Mouse (Mus musculus) MEL (cell line): ENCODE data around the gene Ablim2. TPM values are rescaled to one million over a fixed set of nuclear protein-coding genes. Genes with fewer than 3 reads are reported as not detected.

Experiments
- DNase-seq: peaks from one replicate; pipeline ENCODE4 v3.0.0; 2011; ENCODE audit warnings: low read depth, low spot score
- H3K27ac ChIP-seq: 2 replicates; pipeline ENCODE4 v1.5.1; 2012; ENCODE audit warnings: low read depth, mild to moderate bottlenecking, control low read depth, low read length, moderate library complexity; ENCODE audit not compliant: control insufficient read depth
- H3K27me3 ChIP-seq, 2 experiments: fragments of 150-350 bp in 1 of 2; sonication (generic) in 1 of 2; 2 replicates each; pipeline ENCODE4 v1.6.1; 2012; ENCODE audit warnings: low read length in 2 of 2, mild to moderate bottlenecking in 2 of 2, improper control_type of control experiment in 1 of 2, moderate library complexity in 1 of 2; ENCODE audit not compliant: insufficient read depth in 2 of 2, control insufficient read depth in 1 of 2
- H3K36me3 ChIP-seq, 2 experiments: 2 replicates each; pipeline ENCODE4 v1.6.1; 2012 to 2014; ENCODE audit warnings: low read length in 2 of 2, improper control_type of control experiment in 1 of 2, inconsistent platforms in 1 of 2, mild to moderate bottlenecking in 1 of 2; ENCODE audit not compliant: insufficient read depth in 2 of 2, control insufficient read depth in 1 of 2
- H3K4me1 ChIP-seq, 2 experiments: fragments of 150-350 bp in 1 of 2; sonication (generic) in 1 of 2; 2 replicates each; pipeline ENCODE4 v1.6.1; 2012; ENCODE audit warnings: low read length in 2 of 2, improper control_type of control experiment in 1 of 2, mild to moderate bottlenecking in 1 of 2; ENCODE audit not compliant: insufficient read depth in 2 of 2, control insufficient read depth in 1 of 2
- H3K4me3 ChIP-seq, 2 experiments: fragments of 150-350 bp in 1 of 2; sonication (generic) in 1 of 2; 2 replicates each; pipeline ENCODE4 v1.5.1; 2012; ENCODE audit warnings: low read depth in 2 of 2, low read length in 2 of 2, mild to moderate bottlenecking in 2 of 2, moderate library complexity in 2 of 2, control low read depth in 1 of 2, improper control_type of control experiment in 1 of 2; ENCODE audit not compliant: control insufficient read depth in 1 of 2, insufficient read depth in 1 of 2
- H3K79me2 ChIP-seq: 2 replicates; pipeline ENCODE4 v1.6.1; 2012; ENCODE audit warnings: mild to moderate bottlenecking, low read length, moderate library complexity; ENCODE audit not compliant: control insufficient read depth, poor library complexity, insufficient read depth
- H3K9ac ChIP-seq: 2 replicates; pipeline ENCODE4 v1.6.1; 2012; ENCODE audit warnings: low read depth, mild to moderate bottlenecking, control low read depth, low read length, moderate library complexity; ENCODE audit not compliant: control insufficient read depth, poor library complexity, severe bottlenecking
- H3K9me3 ChIP-seq: fragments of 150-350 bp; sonication (generic); replicated peaks from 2 replicates; pipeline ENCODE4 v1.6.1; 2012; ENCODE audit warnings: mild to moderate bottlenecking, low read length, improper control_type of control experiment, moderate library complexity; ENCODE audit not compliant: insufficient read depth
- EP300 ChIP-seq, 2 experiments: IDR thresholded peaks; 2 replicates each; pipeline ENCODE4 v1.6.1; 2011; ENCODE audit warnings: improper control_type of control experiment in 2 of 2, low read length in 2 of 2, low read depth in 1 of 2, mild to moderate bottlenecking in 1 of 2
- ETS1 ChIP-seq: IDR thresholded peaks from 2 replicates; pipeline ENCODE4 v1.6.1; 2012; ENCODE audit warnings: low read depth, mild to moderate bottlenecking, inconsistent platforms, low read length, improper control_type of control experiment, moderate library complexity
- GABPA ChIP-seq: IDR thresholded peaks from 2 replicates; pipeline ENCODE4 v1.6.1; 2012; ENCODE audit warnings: low read depth, mild to moderate bottlenecking, inconsistent platforms, low read length, improper control_type of control experiment, moderate library complexity
- GATA1 ChIP-seq: IDR thresholded peaks from 2 replicates; pipeline ENCODE4 v1.6.1; 2011; ENCODE audit warnings: low read depth, low read length, improper control_type of control experiment
- JUND ChIP-seq: IDR thresholded peaks from 2 replicates; pipeline ENCODE4 v1.6.1; 2011; ENCODE audit warnings: low read depth, mild to moderate bottlenecking, improper control_type of control experiment, low read length
- KAT2A ChIP-seq: conservative IDR thresholded peaks from 2 replicates; pipeline ENCODE4 v1.6.1; 2012; ENCODE audit warnings: low read depth, low read length, improper control_type of control experiment, inconsistent platforms
- MAFK ChIP-seq: IDR thresholded peaks from 2 replicates; pipeline ENCODE4 v1.6.1; 2011; ENCODE audit warnings: low read depth, mild to moderate bottlenecking, low read length, improper control_type of control experiment, borderline replicate concordance
- MAX ChIP-seq: IDR thresholded peaks from 2 replicates; pipeline ENCODE4 v1.6.1; 2011; ENCODE audit warnings: low read length, improper control_type of control experiment
- MAZ ChIP-seq: IDR thresholded peaks from 2 replicates; pipeline ENCODE4 v1.6.1; 2012; ENCODE audit warnings: low read depth, mild to moderate bottlenecking, inconsistent platforms, low read length, improper control_type of control experiment
- MEF2A ChIP-seq: IDR thresholded peaks from 2 replicates; pipeline ENCODE4 v1.6.1; 2014; ENCODE audit warnings: low read depth, mild to moderate bottlenecking, inconsistent platforms, low read length, improper control_type of control experiment; ENCODE audit not compliant: poor library complexity, insufficient replicate concordance, severe bottlenecking; ENCODE audit errors: extremely low read depth
- MXI1 ChIP-seq: IDR thresholded peaks from 2 replicates; pipeline ENCODE4 v1.6.1; 2011; ENCODE audit warnings: mild to moderate bottlenecking, low read depth, low read length, improper control_type of control experiment
- MYB ChIP-seq: IDR thresholded peaks from 2 replicates; pipeline ENCODE4 v1.6.1; 2011; ENCODE audit warnings: mild to moderate bottlenecking, low read depth, low read length, improper control_type of control experiment
- NELFE ChIP-seq: IDR thresholded peaks from 2 replicates; pipeline ENCODE4 v1.6.1; 2011; ENCODE audit warnings: low read depth, low read length, improper control_type of control experiment
- NRF1 ChIP-seq: IDR thresholded peaks from 2 replicates; pipeline ENCODE4 v1.6.1; 2014; ENCODE audit warnings: low read depth, mild to moderate bottlenecking, inconsistent platforms, low read length, improper control_type of control experiment, moderate library complexity; ENCODE audit not compliant: poor library complexity, insufficient read depth, severe bottlenecking
- POLR2A ChIP-seq, 2 experiments: IDR thresholded peaks; 2 replicates each; pipeline ENCODE4 v1.6.1; 2011 to 2012; ENCODE audit warnings: low read length in 2 of 2, mild to moderate bottlenecking in 2 of 2, control low read depth in 1 of 2, improper control_type of control experiment in 1 of 2, low read depth in 1 of 2, moderate library complexity in 1 of 2; ENCODE audit not compliant: control insufficient read depth in 1 of 2, insufficient read depth in 1 of 2, poor library complexity in 1 of 2
- POLR2AphosphoS2 ChIP-seq: IDR thresholded peaks from 2 replicates; pipeline ENCODE4 v1.6.1; 2011; ENCODE audit warnings: low read length, improper control_type of control experiment
- RCOR1 ChIP-seq: IDR thresholded peaks from 2 replicates; pipeline ENCODE4 v1.6.1; 2012; ENCODE audit warnings: low read depth, mild to moderate bottlenecking, inconsistent platforms, low read length, improper control_type of control experiment
- SIN3A ChIP-seq: IDR thresholded peaks from 2 replicates; pipeline ENCODE4 v1.6.1; 2012; ENCODE audit warnings: low read length, improper control_type of control experiment, inconsistent platforms
- SMC3 ChIP-seq: IDR thresholded peaks from 2 replicates; pipeline ENCODE4 v1.6.1; 2011; ENCODE audit warnings: low read depth, low read length, improper control_type of control experiment
- TBP ChIP-seq: IDR thresholded peaks from 2 replicates; pipeline ENCODE4 v1.8.0; 2011; ENCODE audit warnings: low read depth, low read length, improper control_type of control experiment
- TCF12 ChIP-seq: IDR thresholded peaks from 2 replicates; pipeline ENCODE4 v1.6.1; 2014; ENCODE audit warnings: low read depth, mild to moderate bottlenecking, inconsistent platforms, low read length, improper control_type of control experiment, moderate library complexity
- UBTF ChIP-seq: IDR thresholded peaks from 2 replicates; pipeline ENCODE4 v1.6.1; 2012; ENCODE audit warnings: low read depth, mild to moderate bottlenecking, inconsistent platforms, low read length, improper control_type of control experiment, moderate library complexity, borderline replicate concordance; ENCODE audit not compliant: insufficient read depth
- USF1 ChIP-seq: IDR thresholded peaks from 2 replicates; pipeline ENCODE4 v1.6.1; 2014; ENCODE audit warnings: low read depth, mild to moderate bottlenecking, inconsistent platforms, low read length, improper control_type of control experiment, moderate library complexity
- USF2 ChIP-seq, 2 experiments: IDR thresholded peaks; 2 replicates each; pipeline ENCODE4 v1.6.1; 2011 to 2012; ENCODE audit warnings: improper control_type of control experiment in 2 of 2, low read length in 2 of 2, borderline replicate concordance in 1 of 2, inconsistent platforms in 1 of 2, low read depth in 1 of 2, mild to moderate bottlenecking in 1 of 2; ENCODE audit not compliant: insufficient read depth in 1 of 2
- ZC3H11A ChIP-seq: IDR thresholded peaks from 2 replicates; pipeline ENCODE4 v1.6.1; 2012; ENCODE audit warnings: low read depth, mild to moderate bottlenecking, inconsistent platforms, low read length, improper control_type of control experiment
- ZKSCAN1 ChIP-seq: IDR thresholded peaks from 2 replicates; pipeline ENCODE4 v1.6.1; 2012; ENCODE audit warnings: low read depth, mild to moderate bottlenecking, inconsistent platforms, low read length, improper control_type of control experiment, moderate library complexity
- ZMIZ1 ChIP-seq: IDR thresholded peaks from 2 replicates; pipeline ENCODE4 v1.6.1; 2012; ENCODE audit warnings: low read depth, mild to moderate bottlenecking, inconsistent platforms, low read length, improper control_type of control experiment, moderate library complexity
- ZNF384 ChIP-seq: IDR thresholded peaks from 2 replicates; pipeline ENCODE4 v1.6.1; 2012; ENCODE audit warnings: low read depth, mild to moderate bottlenecking, inconsistent platforms, low read length, improper control_type of control experiment
- polyA plus RNA-seq, 2 experiments: library from polyadenylated mRNA; stranded (reverse) in 1 of 2; unstranded in 1 of 2; fragments of >175 nt in 1 of 2; fragments of >200 nt in 1 of 2; gene quantifications; 2 replicates each; pipeline versions ENCODE4 v1.2.1 to v1.2.4; 2012; ENCODE audit warnings: low replicate concordance in 2 of 2, low read depth in 1 of 2; ENCODE audit not compliant: insufficient read length in 2 of 2, insufficient read depth in 1 of 2, missing spikeins in 1 of 2
- total RNA-seq: library from RNA; depleted of rRNA; stranded (reverse); fragments of 300-350 nt; gene quantifications from 2 replicates; pipeline ENCODE4 v1.2.3, GENCODE M21; 2012

The Ablim2 gene
- total and polyA plus RNA-seq, 3 experiments, result not detected

DNA sequence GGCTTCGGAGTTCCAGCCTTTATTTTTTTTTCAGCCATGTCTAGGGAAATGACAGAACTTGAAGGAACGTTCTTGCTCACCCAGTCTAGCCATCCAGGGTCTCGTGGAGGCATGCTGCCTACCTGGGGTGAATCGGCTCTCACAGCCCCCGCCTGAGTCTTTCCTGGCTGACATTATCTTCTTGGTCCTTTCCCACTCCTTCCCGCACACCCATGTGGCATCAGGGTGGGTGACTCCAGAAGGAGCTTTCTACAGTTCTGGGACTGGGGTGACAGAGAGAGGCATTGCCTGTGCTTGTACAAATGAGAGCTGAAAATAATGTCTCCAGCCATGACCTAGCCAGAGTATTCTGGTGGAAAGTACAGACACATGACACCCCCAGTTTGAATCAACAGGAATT, 163.5 kb downstream of the Ablim2 start:
- Histone ChIP-seq H3K9me3 (no peaks in the 10 kb centered on the region), H3K4me3 (no peak overlapping the region), H3K36me3 (no peaks in the 10 kb centered on the region), H3K79me2 (no peaks in the 10 kb centered on the region), H3K4me1 (no peaks in the 10 kb centered on the region), H3K9ac (no peak overlapping the region), H3K27ac (no peak overlapping the region), H3K27me3 (no peaks in the 10 kb centered on the region)
- no peak for DNase-seq
- TF ChIP-seq ZKSCAN1 (no peak), KAT2A (no peak), JUND (no peak), TCF12 (no peak), MYB (no peak), SIN3A (no peak), ZNF384 (no peak), SMC3 (no peak), ETS1 (no peak), ZC3H11A (no peak), EP300 (IDR thresholded peaks at IDR 0.05; ENCODE audit: low read depth in 1 of 2, low read length in 2 of 2) (no peak), TBP (no peak), ZMIZ1 (no peak), MAX (no peak), POLR2A (IDR thresholded peaks at IDR 0.05; ENCODE audit: control insufficient read depth in 1 of 2, insufficient read depth in 1 of 2, low read depth in 1 of 2, low read length in 2 of 2, poor library complexity in 1 of 2) (no peak), MEF2A (no peak), NRF1 (no peak), MXI1 (no peak), UBTF (no peak)

- Histone ChIP-seq H3K9me3 (no peaks in the 10 kb centered on the region), H3K9ac (no peak overlapping the region), H3K79me2 (no peaks in the 10 kb centered on the region), H3K4me3 (no peak overlapping the region), H3K4me1 (no peaks in the 10 kb centered on the region), H3K27me3 (no peaks in the 10 kb centered on the region), H3K27ac (no peak overlapping the region), H3K36me3 (no peaks in the 10 kb centered on the region)
- TF ChIP-seq USF2 (IDR thresholded peaks at IDR 0.05; ENCODE audit: borderline replicate concordance in 1 of 2, insufficient read depth in 1 of 2, low read depth in 1 of 2, low read length in 2 of 2) (no peak), MAZ (no peak), POLR2AphosphoS2 (no peak), NELFE (no peak), GABPA (no peak), GATA1 (no peak), TBP (no peak), USF1 (no peak), POLR2A (IDR thresholded peaks at IDR 0.05; ENCODE audit: control insufficient read depth in 1 of 2, insufficient read depth in 1 of 2, low read depth in 1 of 2, low read length in 2 of 2, poor library complexity in 1 of 2) (no peak), UBTF (no peak), SIN3A (no peak), MAFK (no peak), ZKSCAN1 (no peak), RCOR1 (no peak)
- no peak for DNase-seq
These were observed 164.0 kb downstream of the Ablim2 start for GRCm38 (mm10) chr5:35921595-35922254.
